Mouse (Mus musculus) regulatory T cell (primary cell): ENCODE data around the gene Mon1b.

Experiments
- in situ Hi-C: fragments of 300-600 bp; cut with MboI, MseI; formaldehyde crosslinking; loops from one replicate; pipeline ENCODE4 v1.15.1; 2025; ENCODE audit warnings: high pct_unique_total_duplicates

Mon1b gene

GRCm38 (mm10) chr8:113634670-113635591 lies at the start of gene Mon1b:
Gene Mon1b (plus strand): TSS chr8:113635587.
- in situ Hi-C loops, result loop anchor here (5.0 to 10.0 kb wide), 2 partner anchors 500 to 1588 kb away; partner anchors contain the start of gene Nudt7

- in situ Hi-C loops, result no loop called here
Measured at GRCm38 (mm10) chr8:113598401-113598800, 37.0 kb upstream of the Mon1b start.

- in situ Hi-C loops, result loop anchor here (10.0 kb wide), 1 partner anchor 502 kb away; the partner anchor contains the start of gene Nudt7
Measured at GRCm38 (mm10) chr8:113632634-113633033, 2.8 kb upstream of the Mon1b start.

GRCm38 (mm10) chr8:113634161-113634560 lies 1.2 kb upstream of the Mon1b start:
- in situ Hi-C loops, result loop anchor here (10.0 kb wide), 1 partner anchor 501 kb away; the partner anchor contains the start of gene Nudt7

- in situ Hi-C loops, result loop anchor here (5.0 to 10.0 kb wide), 2 partner anchors 499 to 1588 kb away; partner anchors contain the start of gene Nudt7
Measured at GRCm38 (mm10) chr8:113635592-113636279, 349 bp downstream of the Mon1b start.

- in situ Hi-C loops, result loop anchor here (5.0 to 10.0 kb wide), 2 partner anchors 499 to 1589 kb away; partner anchors contain the start of gene Nudt7
Measured at GRCm38 (mm10) chr8:113636280-113636628, 867 bp downstream of the Mon1b start.

GRCm38 (mm10) chr8:113640357-113640756 lies 5.0 kb downstream of the Mon1b start:
- in situ Hi-C loops, result loop anchor here (10.0 kb wide), 1 partner anchor 1404 kb away; no protein-coding TSS in a partner anchor

GRCm38 (mm10) chr8:113642926-113643325 lies 7.5 kb downstream of the Mon1b start, which contains the start of gene Syce1l:
Gene Syce1l (plus strand): TSS chr8:113643213.
- in situ Hi-C loops, result loop anchor here (10.0 kb wide), 1 partner anchor 1402 kb away; no protein-coding TSS in a partner anchor

GRCm38 (mm10) chr8:113643479-113644210 lies 8.3 kb downstream of the Mon1b start:
- in situ Hi-C loops, result loop anchor here (10.0 kb wide), 1 partner anchor 1401 kb away; no protein-coding TSS in a partner anchor

GRCm38 (mm10) chr8:113645220-113645619 lies 9.8 kb downstream of the Mon1b start:
- in situ Hi-C loops, result loop anchor here (10.0 kb wide), 1 partner anchor 1400 kb away; no protein-coding TSS in a partner anchor

- in situ Hi-C loops, result no loop called here
Measured at GRCm38 (mm10) chr8:113652450-113652849, 17.1 kb downstream of the Mon1b start.

GRCm38 (mm10) chr8:113653151-113653550 lies 17.8 kb downstream of the Mon1b start:
- in situ Hi-C loops, result no loop called here

- in situ Hi-C loops, result loop anchor here (5.0 kb wide), 1 partner anchor 776 kb away; no protein-coding TSS in a partner anchor
Measured at GRCm38 (mm10) chr8:113656154-113656553, 20.8 kb downstream of the Mon1b start.

GRCm38 (mm10) chr8:113656681-113657298 lies 21.4 kb downstream of the Mon1b start:
- in situ Hi-C loops, result loop anchor here (5.0 kb wide), 1 partner anchor 776 kb away; no protein-coding TSS in a partner anchor

- in situ Hi-C loops, result loop anchor here (10.0 kb wide), 1 partner anchor 705 kb away; no protein-coding TSS in a partner anchor
Measured at GRCm38 (mm10) chr8:113660128-113660527, 24.7 kb downstream of the Mon1b start.

GRCm38 (mm10) chr8:113664544-113664943 lies 29.2 kb downstream of the Mon1b start:
- in situ Hi-C loops, result loop anchor here (10.0 kb wide), 1 partner anchor 700 kb away; no protein-coding TSS in a partner anchor

GRCm38 (mm10) chr8:113665036-113665435 lies 29.6 kb downstream of the Mon1b start:
- in situ Hi-C loops, result loop anchor here (5.0 to 10.0 kb wide), 2 partner anchors 317 to 700 kb away; no protein-coding TSS in a partner anchor

- in situ Hi-C loops, result loop anchor here (5.0 to 10.0 kb wide), 2 partner anchors 316 to 699 kb away; no protein-coding TSS in a partner anchor
Measured at GRCm38 (mm10) chr8:113665951-113666350, 30.6 kb downstream of the Mon1b start.

GRCm38 (mm10) chr8:113666714-113667432 lies 31.5 kb downstream of the Mon1b start:
- in situ Hi-C loops, result loop anchor here (5.0 to 10.0 kb wide), 2 partner anchors 315 to 698 kb away; no protein-coding TSS in a partner anchor
